Mouse (Mus musculus): Measurements from ENCODE around the gene Rpl15.
"Not testable (repeated sequence)": the region's sequence is repeated elsewhere in the genome, so short reads cannot be mapped to it uniquely, and the experiment has no call there.

The Rpl15 gene

DNA sequence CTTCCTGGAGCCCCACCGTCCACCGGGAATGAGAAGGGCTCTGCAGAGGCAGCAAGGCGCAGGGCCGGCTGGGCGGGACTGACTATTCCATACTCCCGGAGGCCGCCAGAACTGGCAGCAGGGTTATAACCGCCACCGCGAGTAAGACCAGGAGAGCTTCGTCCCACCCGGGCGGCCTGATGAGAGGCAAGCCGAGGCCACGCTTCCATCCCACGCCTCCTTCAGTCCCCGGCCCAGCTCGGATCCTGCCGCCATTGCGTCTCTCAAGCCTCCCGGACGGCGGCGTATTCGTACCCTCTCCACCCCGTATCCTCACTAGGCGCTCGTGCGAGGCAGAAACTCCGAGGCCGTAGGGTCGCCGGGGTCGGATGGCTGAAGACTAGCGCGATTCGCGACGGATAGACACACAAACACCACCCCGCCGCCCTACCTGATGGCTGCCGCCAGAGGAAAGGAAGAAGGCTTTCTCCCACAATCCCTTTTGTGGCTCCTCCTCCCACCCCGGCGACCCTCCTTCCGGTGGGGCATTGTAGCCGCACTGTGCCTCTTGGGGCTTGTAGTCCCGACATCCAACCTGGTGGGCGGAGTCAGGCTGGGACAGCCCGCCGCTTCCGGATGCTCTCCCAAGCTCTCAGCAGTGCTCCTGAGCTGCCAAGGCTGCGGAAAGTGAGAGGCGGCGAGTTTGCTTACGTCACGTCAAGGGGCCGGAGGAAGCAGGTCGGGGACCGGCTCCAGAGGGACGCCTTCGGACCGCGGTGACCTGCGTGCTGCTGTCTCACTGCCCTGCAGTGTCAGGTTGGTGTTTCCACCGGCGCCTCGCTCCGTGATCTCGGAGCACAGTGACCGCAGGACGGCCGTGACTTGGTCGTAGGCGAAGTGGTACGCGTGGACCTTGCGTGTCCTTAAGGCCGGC is at the start of gene Rpl15, which contains the start of gene Nkiras1:
TSS of gene Rpl15 (minus strand) at position 863 of the 913 bp plus-strand sequence.
TSS of gene Nkiras1 (plus strand) at position 608 of the 913 bp plus-strand sequence.
- ATAC-seq (ENCODE audit: insufficient number of reproducible peaks, low FRiP score, low TSS enrichment), result peak; percentile 98

DNA sequence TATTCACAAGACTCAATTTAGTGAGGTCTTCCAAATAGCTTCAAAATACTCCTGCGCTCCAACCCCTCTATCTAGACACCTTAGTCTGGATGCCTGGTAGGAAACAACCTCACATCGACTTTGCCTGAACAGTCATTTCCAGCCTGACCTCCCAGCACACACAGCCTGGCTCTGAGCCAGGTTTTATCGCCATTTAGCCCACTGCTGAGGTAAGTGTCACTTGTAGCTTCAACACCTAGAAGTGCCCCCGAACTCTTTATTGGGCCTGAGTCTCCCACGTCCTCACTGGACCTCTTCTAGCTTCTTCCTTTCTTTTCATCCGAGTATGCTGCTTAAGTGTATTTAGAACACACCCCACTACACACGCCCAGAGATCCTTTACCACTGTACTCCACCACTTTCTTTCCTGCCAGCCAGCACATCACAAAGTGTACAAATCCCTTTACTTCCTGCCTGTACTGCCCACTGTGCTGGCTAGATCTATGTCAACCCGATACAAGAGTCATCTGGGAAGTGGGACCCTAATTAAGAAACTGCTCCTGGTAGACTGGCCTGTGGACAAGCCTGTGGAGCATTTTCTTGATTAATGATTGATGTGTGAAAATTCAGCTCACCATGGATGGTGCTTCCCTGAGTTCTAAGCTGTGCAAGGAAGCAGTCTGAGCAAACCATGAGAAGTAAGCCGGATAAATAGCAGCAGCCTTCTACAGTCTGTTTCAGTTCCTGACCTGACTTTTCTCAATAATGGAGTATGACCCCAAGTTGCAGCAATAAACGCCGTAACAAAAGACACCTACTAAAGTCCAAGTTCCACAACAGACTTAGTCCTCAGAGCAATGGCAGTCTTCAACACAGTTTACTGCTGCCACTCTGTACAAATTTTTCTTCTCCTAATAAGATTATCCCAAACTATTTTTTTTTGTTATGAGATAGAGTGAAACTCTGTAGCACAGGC is 46.5 kb upstream of the Rpl15 start:
- ATAC-seq (ENCODE audit: insufficient number of reproducible peaks, low FRiP score, low TSS enrichment), result no peak

DNA sequence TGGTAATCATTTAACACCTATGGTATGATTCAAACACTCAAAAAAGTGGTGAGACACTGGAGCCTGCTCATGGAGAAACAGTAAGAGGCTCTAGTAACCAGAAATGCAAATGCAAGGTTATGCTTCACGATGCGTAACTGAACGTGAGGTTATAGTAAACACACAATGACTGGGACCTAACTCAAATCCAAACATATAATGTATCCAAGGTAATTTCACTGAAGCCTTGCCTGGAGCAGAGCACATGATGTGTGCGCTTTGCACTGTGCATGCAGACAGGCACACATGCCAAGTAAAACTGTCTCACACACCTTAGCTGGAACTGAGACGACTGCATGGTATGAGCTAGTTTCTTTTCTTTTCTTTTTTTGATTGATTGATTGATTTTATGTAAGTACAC is 33.0 kb upstream of the Rpl15 start:
- no peak for ATAC-seq (ENCODE audit: insufficient number of reproducible peaks, low FRiP score, low TSS enrichment)

DNA sequence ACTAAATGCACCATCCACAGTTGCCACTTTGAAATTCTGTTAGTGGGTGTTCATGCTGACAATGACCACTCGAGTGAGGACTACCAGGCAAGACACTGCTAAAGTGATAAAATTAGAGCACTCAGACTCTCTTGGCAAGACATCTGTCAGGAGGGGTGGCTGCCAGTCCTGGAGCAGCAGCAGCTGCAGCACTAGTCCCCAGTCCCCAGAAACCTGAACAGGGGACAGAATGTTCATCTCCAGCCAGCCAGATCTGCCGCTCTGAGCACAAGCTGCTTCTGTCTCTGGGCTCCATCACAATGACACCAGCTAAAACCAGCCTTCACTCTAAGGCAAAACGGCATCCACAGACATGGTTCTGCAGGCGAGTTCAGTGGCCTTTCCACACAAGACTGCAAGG is 32.1 kb upstream of the Rpl15 start:
- peak; percentile 79 for ATAC-seq (ENCODE audit: insufficient number of reproducible peaks, low FRiP score, low TSS enrichment)

DNA sequence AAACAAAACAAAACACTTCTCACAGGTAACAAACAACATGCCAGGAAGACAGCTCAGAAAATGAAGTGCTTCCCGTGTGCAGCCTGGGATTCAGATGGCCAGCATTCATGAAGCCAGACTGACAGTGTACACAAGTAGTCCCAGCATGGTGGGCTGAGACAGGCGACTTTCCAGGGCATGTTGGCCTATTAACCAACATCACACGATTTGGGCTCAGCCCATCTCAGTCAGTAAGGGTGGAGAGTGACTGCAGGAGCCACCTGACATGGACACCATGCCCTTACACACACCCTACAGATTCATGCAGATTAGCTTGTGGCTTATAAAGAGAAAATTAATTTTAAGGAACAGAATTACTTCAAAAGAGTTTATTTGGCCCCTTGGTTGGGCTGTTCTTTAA is 31.6 kb upstream of the Rpl15 start:
- no peak for ATAC-seq (ENCODE audit: insufficient number of reproducible peaks, low FRiP score, low TSS enrichment)

DNA sequence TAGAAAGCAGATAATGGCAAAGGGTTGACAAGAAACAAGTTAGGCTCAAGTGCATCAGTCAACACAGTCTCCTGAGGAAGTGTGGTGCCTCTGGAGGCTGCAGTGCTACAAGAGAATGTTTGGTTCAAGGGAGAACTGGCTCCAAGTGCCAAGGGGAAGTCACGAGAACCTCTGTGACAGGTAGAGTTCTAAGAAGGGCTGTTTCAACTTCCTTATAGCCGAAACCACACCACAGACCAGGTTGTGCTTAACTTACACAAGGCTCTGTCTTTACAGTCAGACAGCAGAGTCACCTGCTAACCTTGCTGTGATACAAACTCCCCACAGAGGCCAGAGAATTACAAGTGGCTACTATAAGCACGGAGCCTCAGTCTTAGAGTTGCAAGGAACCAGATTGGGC is 30.4 kb upstream of the Rpl15 start:
- no peak for ATAC-seq (ENCODE audit: insufficient number of reproducible peaks, low FRiP score, low TSS enrichment)

DNA sequence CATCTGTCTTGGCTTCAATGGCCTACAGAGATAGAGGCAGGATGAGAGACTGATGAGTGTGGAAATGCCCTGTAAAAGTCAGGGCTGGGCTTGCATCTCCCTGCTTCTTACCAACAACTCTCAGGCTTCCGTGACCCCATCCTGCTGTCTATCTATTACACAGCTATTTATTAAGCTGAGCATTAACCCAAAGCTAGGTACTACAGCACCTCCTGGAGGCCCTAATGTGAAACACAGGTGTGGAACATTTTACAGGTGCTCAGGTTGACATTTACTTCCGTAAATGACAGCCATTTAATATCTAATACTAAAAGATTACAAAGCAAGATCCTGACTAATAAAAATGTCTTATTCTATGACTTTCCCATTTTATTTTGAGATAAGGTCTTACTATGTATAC is 29.5 kb upstream of the Rpl15 start:
- ATAC-seq (ENCODE audit: insufficient number of reproducible peaks, low FRiP score, low TSS enrichment), result no peak

DNA sequence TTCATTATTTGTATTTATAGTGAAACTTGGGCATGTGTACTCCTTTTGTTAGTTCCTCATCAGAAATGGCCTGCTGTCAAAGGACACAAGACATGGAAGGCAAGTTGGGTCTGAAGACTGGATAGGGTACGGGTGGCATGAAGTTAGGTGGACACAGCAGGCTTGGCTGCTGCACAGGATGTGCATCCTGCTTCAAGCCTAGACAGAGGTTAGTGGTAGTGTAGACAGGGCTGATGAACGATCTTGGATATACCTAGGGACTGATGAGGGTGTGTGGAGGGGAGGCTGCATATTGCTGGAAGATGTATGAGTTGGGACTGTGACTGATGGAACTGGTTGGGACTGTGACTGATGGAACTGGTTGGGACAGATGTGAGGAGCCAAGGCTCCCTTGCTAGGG is 27.7 kb upstream of the Rpl15 start:
- ATAC-seq (ENCODE audit: insufficient number of reproducible peaks, low FRiP score, low TSS enrichment), result no peak

DNA sequence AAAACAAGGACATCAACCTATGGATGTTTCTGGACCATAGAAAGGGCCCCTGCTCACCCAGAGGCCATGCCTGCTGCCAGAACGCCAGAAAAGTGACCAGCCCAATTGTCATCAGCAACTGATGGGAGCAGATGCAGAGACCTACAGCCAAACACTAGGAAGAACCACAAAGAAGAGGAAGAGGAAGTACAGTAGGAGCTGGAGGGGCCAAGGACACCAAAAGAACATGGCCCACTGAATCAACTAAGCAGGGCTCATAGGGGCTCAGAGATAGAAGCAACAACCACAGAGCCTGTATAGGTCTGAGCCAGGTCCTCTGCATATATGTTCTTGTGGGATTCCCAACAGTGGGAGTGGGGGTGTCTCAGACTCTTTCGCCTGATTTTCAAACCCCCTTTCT is 26.2 kb upstream of the Rpl15 start:
- no peak for ATAC-seq (ENCODE audit: insufficient number of reproducible peaks, low FRiP score, low TSS enrichment)

DNA sequence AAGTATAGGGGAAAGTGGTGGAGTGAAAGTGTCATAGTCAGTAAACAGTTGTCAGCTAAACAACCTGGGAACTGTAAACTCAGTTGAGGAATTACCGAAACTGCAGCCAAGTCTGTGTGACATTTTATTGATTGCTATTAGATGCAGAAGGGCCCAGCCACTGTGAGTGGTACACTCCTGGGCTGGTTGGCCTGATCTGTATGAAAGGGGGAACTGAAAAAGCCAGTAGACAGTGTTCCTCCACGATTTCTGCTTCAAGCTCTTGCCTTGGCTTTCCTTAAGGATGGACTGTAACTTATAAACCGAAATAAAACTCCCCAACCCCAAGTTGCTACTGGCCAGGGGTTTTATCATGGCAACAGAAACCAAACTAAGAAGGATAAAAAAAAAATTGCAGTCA is 21.4 kb upstream of the Rpl15 start:
- ATAC-seq (ENCODE audit: insufficient number of reproducible peaks, low FRiP score, low TSS enrichment), result no peak

DNA sequence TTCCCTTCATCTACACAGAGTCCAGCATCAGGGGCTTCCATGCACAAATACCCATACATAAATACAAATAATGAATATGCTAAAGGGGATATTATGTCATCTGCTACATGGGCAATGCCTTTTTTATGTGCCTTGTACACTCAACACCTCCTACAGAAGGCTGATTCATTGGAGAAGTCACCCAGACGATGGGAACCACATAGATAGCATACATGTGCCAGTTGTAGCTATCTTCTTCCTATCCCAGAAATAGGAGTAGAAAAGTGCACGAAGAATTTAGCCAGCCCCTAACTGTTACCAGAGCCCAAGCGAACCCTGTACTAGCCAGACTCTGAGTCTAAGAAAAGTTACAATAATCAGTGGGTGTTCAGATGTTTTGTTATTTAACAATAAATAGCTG is 20.9 kb upstream of the Rpl15 start:
- ATAC-seq (ENCODE audit: insufficient number of reproducible peaks, low FRiP score, low TSS enrichment), result no peak

DNA sequence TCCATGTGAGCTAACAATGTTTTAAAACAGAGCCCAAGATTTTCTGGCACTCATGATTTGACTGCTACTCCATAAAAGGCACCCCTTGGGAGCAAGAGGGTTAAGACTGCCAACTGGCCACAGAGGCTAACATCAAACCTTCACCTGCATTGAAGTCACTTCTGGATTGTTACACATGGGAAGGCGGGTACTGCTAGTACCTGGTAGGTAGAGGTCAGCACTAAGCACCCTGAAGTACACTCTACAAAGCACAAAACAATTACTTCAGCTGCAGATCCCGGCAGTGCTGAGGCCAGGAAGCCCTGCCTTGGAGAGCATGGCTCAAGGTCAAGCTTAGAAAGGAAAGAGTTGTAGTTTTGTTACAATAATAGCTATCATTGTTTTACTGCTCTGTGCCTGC is 16.2 kb upstream of the Rpl15 start:
- no peak for ATAC-seq (ENCODE audit: insufficient number of reproducible peaks, low FRiP score, low TSS enrichment)

DNA sequence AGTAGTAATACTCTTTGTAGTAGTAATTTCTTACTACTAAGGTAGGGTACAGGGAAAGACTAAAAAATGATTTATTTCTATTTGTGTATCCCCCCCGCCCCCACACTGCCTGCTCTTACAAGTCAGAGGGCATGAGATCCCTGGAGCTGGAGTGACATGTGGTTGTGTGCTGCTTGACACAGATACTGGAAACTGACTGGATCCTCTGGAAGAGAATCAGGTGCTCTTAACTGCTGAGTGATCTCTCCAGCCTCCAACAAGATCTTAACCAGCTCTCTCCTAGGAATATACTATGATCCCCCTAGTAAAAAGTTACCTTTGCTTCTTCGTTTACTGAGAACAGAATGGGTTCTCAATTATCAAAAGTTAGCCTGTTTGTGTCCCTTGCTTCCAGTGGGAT is 15.2 kb upstream of the Rpl15 start:
- no peak for ATAC-seq (ENCODE audit: insufficient number of reproducible peaks, low FRiP score, low TSS enrichment)

DNA sequence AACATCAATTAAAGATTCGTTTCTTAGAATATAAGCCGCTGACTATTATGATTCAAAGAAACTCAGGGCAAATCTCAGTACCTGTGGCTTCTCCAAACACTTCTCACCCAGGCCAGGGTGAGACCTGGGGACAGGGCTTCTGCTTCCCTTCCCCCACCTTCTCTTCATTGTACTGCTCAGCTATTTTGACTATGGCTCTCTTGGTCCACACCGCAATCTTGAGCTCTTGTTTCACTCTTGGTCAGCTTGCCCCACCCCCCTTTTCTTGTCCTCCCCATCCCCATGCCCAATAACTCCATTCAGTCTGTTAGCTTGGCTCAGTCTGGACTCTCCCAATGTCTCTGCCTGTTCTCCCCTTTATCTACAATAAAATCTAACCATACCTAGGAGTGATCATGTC is 14.3 kb upstream of the Rpl15 start:
- ATAC-seq (ENCODE audit: insufficient number of reproducible peaks, low FRiP score, low TSS enrichment), result no peak

DNA sequence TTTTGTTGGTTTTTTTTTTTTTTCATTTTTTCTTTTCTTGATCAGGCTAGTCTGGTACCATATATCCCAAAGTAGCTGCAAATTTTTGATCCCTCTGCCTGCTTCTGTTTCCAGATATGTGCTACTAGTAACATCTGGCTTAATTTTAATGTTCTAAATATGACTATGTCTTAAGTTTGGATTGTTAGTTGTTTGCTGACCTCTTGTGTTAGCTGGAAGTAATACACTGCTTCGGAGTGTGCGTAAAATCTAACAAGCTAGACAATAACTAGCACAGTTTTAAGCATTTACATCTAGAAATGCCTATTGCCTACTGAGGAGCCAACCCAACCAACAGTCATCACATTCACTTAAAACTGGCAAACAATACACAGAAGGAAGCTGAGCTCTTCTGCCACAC is 13.4 kb upstream of the Rpl15 start:
- no peak for ATAC-seq (ENCODE audit: insufficient number of reproducible peaks, low FRiP score, low TSS enrichment)

DNA sequence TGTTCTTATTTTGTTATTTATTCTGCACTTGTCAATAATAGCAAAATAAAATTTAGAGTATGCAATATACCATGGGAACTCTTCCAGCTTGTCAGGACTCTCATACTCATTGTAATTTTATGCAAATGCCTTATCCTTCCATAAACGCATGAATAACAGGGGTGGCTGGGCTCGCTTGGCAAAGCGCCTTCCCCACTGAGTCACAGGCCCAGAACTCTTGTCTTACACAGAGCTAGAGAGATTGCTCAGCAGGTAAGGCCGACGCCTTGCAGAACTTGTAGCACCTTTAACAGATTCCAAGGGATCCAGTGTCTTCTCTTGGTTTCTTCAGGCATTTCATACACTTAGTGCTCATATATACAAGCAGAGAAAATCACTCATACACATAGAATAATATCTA is 9.2 kb upstream of the Rpl15 start:
- ATAC-seq (ENCODE audit: insufficient number of reproducible peaks, low FRiP score, low TSS enrichment), result no peak

DNA sequence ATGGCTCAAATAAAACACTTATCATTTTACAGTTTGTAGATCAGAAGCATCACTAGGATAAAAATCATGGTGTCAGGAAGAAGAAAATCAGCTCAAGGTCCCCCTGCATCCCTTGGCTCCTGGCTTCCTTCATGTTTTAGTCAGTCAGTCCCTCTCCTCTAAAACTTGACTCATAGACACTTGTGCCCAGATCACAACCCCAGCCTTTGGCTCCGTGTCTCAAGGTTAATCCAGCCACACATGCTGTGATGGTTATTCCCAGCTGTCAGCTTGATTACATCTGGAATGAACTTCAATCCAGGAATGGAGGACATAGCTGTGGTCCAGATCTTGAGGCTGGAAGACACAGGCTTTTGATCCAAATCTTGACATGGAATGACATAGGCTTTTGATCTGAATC is 3.3 kb upstream of the Rpl15 start:
- no peak for ATAC-seq (ENCODE audit: insufficient number of reproducible peaks, low FRiP score, low TSS enrichment)

DNA sequence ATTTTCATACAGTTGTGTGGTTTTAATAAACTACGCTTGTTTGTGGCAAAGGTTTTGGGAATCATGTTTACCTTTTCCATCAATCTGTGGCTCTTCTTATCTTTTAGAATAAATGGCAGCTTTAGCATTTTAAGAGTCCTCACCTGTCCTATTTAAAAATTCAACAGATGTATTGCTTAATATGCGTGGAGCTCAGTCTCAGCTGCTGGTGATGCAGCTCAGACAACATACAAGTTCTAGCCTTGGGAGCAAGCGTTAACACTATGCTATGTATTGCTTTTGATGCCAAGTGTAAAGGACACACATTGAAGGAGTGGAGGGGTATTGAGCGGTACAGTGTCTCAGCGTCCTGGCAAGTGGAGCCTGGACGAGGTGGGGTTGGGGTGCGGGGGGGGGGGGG is 475 bp upstream of the Rpl15 start:
- ATAC-seq (ENCODE audit: insufficient number of reproducible peaks, low FRiP score, low TSS enrichment), result no peak

DNA sequence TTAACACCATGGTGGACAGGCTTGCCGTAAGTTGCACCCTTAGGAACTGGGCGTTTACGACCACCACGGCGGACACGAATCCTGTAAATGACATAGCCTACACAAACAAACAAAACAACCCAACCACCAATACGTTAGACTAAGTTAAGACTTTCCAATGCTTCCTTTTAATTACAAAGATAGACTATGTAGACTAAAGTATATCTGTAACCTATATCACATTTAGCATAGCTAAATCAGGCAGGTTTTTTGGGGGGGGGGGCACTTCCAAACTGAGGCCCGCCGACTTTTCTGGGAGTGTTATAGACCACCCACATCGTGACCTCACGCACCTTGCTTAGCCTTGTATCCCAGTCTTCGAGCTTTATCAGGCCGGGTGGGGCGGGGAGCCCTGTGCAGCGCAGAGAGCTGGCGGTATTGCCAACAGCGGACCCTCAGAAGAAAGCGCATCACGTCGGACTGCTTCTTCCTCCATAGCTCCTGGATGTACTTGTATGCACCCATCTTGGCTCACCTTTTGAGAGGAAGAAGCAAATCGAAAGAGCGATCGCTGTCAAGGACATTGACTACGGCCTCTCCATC is 1.2 kb downstream of the Rpl15 start:
- ATAC-seq (ENCODE audit: insufficient number of reproducible peaks, low FRiP score, low TSS enrichment), result not testable (repeated sequence)

DNA sequence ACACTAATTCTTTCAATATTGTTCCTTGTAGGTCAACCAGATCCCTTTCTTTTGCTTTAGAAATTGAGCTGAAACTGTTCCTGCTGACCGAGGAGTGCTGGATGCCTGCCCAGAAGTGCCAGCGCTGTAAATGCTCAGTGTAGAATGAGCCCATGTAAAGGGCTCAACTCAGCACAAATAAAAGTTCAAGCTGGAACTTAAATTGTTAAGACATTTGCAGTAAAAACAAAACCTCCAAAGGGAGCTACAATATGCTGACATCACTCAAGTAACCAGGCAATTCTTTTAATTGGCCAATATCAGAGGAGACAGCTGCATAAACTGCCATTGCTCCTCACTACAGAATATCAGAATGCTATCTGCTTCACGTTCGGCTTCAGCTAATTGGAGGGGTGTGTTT is 7.8 kb downstream of the Rpl15 start:
- no peak for ATAC-seq (ENCODE audit: insufficient number of reproducible peaks, low FRiP score, low TSS enrichment)

DNA sequence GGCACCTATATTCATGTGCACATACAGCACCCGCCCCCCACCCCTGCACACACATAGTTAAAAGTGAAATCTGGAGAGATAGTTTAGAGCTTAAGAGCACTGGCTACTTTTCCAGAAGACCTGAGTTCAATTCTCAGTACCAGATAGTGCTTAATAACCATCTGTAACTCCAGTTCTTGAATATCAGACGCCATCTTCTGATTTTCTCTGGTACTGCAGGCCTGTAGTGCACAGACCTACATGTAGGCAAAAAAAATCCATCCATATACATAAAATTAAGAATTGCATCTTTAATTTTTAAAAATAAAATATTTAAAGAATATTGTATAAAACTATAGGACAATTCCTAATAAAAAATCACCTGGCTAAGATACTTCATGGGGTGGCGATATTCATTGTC is 10.0 kb downstream of the Rpl15 start:
- ATAC-seq (ENCODE audit: insufficient number of reproducible peaks, low FRiP score, low TSS enrichment), result no peak
